Mouse (Mus musculus): ENCODE measurements at regions not wholly inside any gene's neighbourhood (a gene's known extent, or its start where the extent isn't known, plus 50 kb on each side); places are given as distances from the start of the nearest gene placed in this dataset.

DNA sequence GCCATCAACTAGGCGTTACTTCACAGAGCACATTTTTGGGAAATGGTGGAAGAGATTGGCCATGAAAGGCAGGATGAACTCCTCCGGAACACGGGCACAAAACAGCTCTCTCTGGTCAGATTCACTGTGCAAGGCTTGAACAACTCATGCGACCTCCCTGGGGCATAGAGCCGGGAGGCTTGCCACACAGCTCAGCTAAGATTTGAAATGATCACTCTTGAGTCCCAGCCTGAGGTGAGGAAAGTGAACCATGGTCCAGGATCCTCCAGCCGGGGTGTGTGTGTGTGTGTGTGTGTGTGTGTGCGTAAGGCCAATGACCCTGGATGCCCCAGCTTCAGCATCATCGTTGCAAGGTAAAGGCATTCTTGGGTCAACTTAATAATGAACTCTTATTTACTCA is 237.5 kb downstream of the Gm45692 start:
- no peak for DNase-seq

- DNase-seq = no peak
Measured at GRCm38 (mm10) chr8:26358711-26359136, 239.4 kb downstream of the Gm45692 start.

GRCm38 (mm10) chr8:26362366-26362765 is 243.0 kb downstream of the Gm45692 start:
- no peak for DNase-seq

DNA sequence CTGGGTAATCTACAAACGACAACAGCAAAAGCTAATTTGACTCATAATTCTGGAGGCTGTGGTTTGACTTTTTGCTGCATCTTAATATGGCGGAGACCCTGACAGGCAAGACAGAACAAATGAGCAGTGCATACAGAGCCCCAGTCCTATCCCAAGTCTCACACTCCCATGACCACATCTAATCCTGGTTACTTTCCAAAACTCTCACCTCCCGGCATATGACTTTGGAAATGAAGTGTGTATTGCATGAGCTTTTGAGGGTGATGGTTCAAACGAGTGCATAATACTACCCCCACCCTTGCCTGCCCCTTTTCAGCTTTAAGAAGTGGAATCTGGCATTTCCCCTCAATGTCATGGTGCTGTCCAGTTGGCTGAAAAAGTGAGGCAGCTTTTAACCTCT is 244.3 kb downstream of the Gm45692 start:
- no peak for DNase-seq

DNA sequence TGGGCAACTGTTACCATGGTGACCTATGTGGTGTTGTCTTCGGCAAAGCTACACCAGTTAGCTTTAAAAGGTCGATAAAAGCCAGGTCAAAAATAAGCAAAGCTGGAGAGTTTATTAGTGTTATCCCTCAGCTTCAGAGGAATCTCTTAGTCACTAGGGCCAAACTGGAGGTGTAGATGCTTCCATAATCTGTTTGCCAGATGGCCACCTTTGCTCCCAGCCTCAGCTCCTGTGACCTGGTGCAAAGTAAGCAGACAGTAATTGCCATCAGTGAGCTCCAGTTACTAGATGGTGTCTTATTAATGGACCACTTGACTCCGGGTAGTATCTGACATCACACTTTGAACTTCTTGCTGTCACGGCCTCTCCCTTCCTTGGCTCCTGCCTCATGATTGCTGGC is 245.3 kb downstream of the Gm45692 start:
- no peak for DNase-seq

DNA sequence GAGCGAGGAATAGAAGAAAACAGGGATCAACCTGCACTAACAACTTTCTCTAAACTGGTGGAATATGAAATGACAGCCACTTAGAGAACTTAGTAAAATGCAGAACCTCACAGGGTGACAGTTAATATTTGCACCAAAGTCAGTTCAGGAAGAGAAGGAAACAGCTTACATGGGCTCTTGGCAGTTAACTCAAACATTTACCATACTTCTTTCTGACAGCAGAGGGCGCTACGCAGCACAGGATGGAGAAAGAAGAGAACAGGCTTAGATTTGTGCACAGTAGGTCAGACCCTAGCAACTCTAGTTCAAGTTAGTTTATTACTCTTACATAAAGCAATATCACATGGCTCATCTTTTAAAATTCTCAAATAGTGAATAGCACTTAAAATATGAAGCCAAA is 261.3 kb downstream of the Gm45692 start:
- peak; percentile 90 to 91 for DNase-seq

DNA sequence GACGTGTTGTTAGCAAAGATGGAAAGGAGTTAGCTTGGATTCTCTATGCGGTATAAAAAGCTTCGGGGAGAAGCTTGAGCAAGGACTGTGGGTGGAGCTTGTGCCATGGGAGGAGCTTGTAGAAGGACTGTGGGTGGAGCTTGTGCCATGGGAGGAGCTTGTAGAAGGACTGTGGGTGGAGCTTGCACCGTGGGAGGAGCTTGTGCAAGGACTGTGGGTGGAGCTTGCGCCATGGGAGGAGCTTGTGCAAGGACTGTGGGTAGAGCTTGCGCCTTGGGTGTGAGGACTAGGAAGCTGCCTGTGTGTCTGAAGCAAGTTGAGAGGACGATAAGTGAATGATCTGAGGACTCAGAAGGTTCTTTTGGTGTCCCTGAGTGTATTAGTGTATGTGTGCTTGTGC is 263.1 kb downstream of the Gm45692 start:
- no peak for DNase-seq

DNA sequence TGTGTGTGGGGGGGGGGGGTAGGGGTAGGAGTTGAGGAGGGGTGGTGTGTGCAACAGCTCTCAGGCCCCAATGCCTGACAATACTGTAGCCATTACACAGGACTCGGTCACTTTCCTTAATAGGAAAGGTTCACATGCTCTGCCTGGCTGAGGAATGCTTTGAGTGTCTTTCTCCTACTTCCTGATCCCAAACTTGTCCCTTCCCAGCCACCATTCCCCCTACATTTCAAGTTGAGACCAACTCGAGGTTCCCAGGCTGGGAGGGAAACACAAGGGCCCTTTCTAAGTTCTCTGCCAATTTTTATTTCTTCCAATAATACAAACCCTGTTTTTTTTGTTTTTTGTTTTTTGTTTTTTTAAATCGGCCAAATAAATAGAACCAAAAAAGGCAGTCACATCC is 264.6 kb downstream of the Gm45692 start:
- no peak for DNase-seq

DNA sequence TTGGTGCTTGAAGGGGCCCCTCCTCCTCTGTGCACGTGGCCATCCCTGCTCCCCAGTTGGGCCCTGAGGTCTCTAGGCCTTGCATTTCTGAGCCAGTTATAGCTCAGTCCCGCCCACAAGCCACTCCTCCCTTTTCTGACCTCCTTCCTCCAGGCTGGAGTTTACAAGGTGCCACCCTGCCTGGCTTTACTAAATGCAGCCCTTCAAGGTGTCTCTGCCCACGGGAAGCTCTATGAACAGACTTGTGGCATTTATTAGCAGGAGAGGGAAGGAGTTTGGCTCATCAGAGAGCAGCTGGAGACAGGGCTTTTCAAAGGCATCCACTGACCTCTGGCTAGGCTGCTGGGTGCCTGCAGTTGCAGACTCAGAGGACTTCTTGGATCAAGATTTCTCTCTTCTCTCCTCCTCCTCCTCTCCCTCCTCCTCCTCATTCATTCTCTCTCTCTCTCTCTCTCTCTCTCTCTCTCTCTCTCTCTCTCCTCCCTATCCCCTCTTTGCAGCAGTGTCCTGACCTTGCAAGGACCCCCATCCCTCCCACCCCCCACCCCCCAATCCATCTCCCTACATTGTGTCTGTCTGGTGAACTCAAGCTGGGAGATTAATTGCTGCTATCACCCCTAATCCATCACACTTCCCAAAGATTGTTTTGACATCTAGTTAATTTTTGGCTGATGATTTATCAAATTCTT is 265.1 kb downstream of the Gm45692 start:
- DNase-seq = peak in 1 of 2 experiments; percentile 19

- DNase-seq = no peak
Measured at GRCm38 (mm10) chr8:26384994-26385345, 265.6 kb downstream of the Gm45692 start.

DNA sequence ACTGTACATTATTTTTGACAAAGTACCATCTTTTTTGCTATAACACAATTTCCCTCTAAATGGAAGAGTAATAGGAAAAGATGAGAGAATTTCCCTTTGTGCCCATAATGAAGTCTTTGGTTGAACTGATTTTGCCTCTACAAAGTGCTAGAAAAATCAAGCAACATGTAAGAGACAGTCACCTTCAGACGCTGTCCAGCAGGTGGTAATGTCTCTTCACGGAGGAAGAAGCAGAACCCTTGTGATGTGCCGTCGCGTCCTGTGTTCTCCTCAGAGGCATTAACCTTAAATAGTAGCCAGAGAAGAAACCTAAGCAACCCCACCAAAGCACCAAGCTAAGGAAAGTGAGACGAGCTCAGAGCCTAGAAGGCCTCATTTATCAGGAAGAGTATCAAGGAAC is 275.7 kb downstream of the Gm45692 start:
- DNase-seq = no peak

DNA sequence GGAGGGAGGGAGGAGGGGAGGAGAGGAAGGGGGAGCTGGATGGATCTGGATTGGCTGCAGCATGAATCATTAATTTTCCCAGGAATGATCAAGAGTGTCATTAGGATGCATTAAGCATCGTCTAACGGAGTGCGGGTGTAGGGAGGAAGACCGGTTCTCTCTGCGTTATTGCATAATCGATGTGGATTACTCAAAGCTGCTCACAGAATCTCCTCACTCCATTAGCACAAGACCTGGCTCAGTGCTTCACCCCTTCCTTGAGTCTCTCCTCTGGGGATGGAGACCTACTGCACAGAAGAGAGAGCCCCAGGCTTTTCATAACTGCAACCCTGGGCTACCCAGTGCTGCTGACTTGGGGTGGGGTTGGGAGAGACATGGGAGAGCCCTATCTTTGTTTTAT is 300.7 kb downstream of the Gm45692 start:
- no peak for DNase-seq

DNA sequence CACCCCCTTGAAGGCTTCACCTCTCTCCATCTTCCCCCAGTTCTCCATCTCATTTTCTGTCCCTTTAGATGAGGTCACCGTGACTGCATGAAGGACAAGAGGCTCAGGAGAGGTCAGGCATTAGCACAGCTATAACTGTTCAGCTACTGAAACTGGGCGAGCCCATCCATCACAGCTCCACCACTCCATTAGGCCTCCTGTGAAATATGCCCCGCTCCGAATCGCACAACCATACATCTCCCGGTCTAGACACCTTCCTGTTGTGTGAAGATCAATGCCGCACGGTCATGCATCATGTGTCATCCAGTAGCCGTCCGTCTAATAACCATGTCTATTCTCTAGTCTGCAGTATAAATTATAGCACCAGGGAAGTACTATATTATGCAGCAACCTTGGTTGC is 301.2 kb downstream of the Gm45692 start:
- no peak for DNase-seq

DNA sequence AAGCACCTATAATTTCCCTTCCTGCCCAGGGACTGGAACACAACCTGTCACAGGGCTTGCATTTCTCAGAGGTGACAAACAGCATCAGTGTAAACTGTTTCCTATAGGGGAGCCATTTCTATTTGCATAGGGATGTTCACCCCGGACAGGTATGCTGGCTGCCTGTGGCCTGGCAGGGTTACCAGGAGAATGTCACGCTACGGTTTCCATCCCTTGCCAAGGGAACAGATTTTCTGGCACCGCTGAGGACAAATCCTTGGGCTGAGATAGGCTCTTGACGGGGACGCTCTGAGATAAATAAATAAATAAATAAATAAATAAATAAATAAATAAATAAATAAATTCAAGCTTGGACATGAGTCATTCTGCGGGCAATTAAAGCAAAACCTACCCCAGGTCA is 308.0 kb downstream of the Gm45692 start:
- DNase-seq = peak; percentile 55 to 74

DNA sequence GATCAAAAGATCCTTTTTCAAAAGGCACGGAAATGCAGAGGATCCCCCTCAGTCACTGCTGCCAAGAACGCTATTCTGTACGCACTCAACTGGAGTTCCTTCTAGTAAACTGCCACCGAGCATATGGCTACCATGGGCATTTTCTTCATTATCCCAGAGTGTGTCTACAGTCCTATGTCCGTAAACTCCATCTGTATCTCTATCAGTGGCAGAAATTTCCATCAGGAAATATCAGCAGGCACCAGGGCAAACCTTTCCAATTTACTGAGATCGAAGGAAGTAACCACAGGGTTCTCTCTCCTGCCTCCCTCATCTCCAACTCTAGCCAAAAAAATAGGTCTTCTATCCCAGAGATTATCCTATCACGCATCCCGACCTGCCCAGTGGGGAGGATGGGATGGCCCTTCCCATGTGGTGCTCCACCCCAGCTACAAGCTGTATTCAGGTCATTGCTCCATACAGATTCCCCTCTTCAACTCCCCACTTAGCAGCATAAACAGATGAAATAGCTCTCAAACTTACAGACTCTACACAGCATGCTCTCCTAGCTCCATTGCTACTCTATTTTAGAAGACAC is 310.5 kb downstream of the Gm45692 start:
- DNase-seq = peak; percentile 41 to 73

GRCm38 (mm10) chr8:26432161-26432919 is 313.0 kb downstream of the Gm45692 start:
- DNase-seq = peak in 1 of 2 experiments; percentile 11

DNA sequence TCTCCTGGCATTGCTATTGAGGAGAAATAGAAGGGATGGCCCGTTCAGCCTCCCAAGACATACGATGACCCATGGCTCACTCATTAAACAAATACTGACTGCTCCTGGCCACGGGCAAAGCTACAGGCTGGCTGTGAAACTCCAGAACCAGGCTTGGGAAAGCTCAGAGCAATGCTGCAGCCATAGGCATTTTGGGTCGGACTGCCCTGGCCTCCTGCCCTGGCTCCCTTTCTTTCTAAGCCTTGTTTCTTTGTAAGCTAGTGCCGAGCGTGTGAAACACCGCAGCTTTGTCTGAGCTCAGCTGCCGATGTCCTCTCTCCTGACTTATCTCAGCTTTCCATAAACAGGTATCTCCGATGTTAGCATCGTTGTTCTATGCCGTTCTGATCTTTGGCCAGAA is 316.9 kb downstream of the Gm45692 start:
- no peak for DNase-seq

GRCm38 (mm10) chr8:26437571-26437970 is 318.2 kb downstream of the Gm45692 start:
- no peak for DNase-seq

DNA sequence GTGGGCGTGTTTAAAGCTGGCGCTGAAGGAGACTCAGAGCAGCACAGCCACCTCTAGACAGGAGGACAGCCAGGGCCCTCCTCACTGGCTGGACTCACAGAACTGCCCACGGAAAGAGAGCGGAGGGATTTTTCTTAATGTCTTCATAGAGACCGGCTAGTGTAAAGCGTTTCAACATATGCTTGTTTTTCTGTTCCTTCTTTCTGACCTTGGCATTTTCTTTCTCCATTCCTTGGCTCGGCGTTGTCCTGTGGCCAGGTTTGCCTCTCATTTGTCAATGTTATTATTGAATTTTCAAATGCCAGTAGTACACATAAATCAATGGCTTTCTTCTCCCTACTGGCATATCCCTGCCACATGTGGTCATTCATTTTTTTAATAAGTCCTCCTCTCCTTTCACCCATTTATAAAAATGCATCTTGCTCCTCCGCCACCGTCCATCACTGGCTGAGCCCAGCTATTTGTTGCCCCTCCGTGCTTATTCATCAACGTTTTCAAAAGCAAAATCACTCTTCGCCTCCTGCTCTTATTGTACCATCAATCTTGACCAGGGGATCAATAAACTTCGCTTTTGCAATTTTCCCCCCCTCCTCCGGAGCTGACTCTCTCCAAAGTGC is 319.0 kb downstream of the Gm45692 start:
- DNase-seq = peak in 1 of 2 experiments; percentile 11

- DNase-seq = peak in 1 of 2 experiments; percentile 21
Measured at GRCm38 (mm10) chr8:26438877-26439276, 319.5 kb downstream of the Gm45692 start.

GRCm38 (mm10) chr8:26441268-26442030 is 322.1 kb downstream of the Gm45692 start:
- peak; percentile 87 to 92 for DNase-seq

GRCm38 (mm10) chr8:26443041-26443440 is 323.7 kb downstream of the Gm45692 start:
- DNase-seq = peak; percentile 86 to 90

DNA sequence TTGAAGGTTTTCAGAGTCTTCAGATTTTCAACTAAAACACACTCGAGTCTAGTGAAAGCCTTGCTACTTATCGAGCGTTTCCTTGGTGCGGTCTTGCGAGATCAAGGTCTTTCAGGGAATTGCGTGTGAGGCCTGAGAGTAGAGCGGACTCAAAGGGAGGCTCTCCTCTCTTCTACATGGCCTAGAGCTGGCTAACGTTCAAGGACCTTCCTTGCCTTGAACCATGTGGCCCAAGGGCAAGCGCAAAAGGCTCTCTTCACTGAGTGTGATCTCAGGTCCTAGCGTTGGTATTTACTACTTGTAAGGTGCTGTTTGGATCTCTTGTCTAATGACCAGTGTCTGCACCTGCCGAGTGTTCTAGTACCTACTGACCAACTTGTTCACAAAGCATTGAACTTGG is 324.4 kb downstream of the Gm45692 start:
- DNase-seq = peak in 1 of 2 experiments; percentile 10
